22 mouse cellular contexts compared by ENCODE assay signal in the genomic region with DNA sequence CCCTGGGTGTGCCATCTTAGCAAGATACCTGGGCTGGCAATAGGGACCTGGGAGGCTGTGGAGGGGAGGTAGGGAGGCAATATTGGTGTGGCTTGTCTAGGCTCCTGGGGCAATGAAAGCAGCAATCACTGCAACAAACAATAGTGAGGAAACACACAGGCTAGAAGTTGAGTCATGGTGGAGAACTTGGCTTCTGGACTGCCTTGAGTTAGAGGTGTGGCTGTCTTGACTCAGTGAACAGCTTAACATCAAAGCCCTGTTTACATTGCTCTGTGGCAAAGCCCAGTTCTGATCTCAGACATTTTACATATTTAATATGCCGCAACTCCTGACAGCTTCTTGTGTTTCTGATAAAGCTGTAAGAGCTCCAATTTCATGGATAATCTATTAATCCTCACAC. TPM values are rescaled to one million over a fixed set of nuclear protein-coding genes. Genes with fewer than 3 reads are reported as not detected.
"Had no signal": no experiment of that assay in that cellular context is flagged by ENCODE, and none has a peak within 500 bp of the region (broad histone marks: within the 10 kb centered on the region; RNA-seq: fewer than 3 reads in every experiment).

No protein-coding gene starts in this region.

- DNase-seq: retina, postnatal 1 day; right cerebral cortex, adult 18-20 months; right cerebral cortex, postnatal 14 days; right cerebral cortex, postnatal 25 days; right cerebral cortex, postnatal 4 days; spleen, adult 18-20 months; thymus, adult 18-20 months; thymus, adult 2 months; thymus, postnatal 14 days; thymus, postnatal 25 days; thymus, postnatal 4 days had no signal

- H3K9ac ChIP-seq: neural tube, embryonic 12.5 days; neural tube, embryonic 13.5 days; neural tube, embryonic 15.5 days; stomach, embryonic 15.5 days had no signal

- H3K36me3 ChIP-seq: neural tube, embryonic 12.5 days; neural tube, embryonic 13.5 days; neural tube, embryonic 15.5 days; stomach, embryonic 15.5 days had no signal

- H3K4me1 ChIP-seq: neural tube, embryonic 12.5 days; neural tube, embryonic 13.5 days; neural tube, embryonic 15.5 days; stomach, embryonic 15.5 days had no signal

- H3K9me3 ChIP-seq: neural tube, embryonic 12.5 days; neural tube, embryonic 13.5 days; neural tube, embryonic 15.5 days; stomach, embryonic 15.5 days had no signal

- H3K27me3 ChIP-seq: neural tube, embryonic 12.5 days; neural tube, embryonic 13.5 days; neural tube, embryonic 15.5 days; stomach, embryonic 15.5 days had no signal

- H3K4me3 ChIP-seq: neural tube, embryonic 12.5 days; neural tube, embryonic 13.5 days; neural tube, embryonic 15.5 days; stomach, embryonic 15.5 days had no signal

- H3K4me2 ChIP-seq: neural tube, embryonic 12.5 days; neural tube, embryonic 13.5 days; neural tube, embryonic 15.5 days; stomach, embryonic 15.5 days had no signal

- H3K27ac ChIP-seq: neural tube, embryonic 12.5 days; neural tube, embryonic 13.5 days; neural tube, embryonic 15.5 days; stomach, embryonic 15.5 days had no signal

RNA-seq across cellular contexts. Expression of a gene that starts 9.3 kb away (rescaled TPM):
- polyA plus RNA-seq: neural tube, embryonic 12.5 days; neural tube, embryonic 13.5 days; neural tube, embryonic 14.5 days; neural tube, embryonic 15.5 days; small intestine, adult 2 months; spleen, adult 2 months; stomach, embryonic 14.5 days; testis, adult 2 months had no signal

RNA-seq across cellular contexts. Expression of a gene that starts 23.5 kb away (rescaled TPM):
- polyA plus RNA-seq: neural tube, embryonic 12.5 days; neural tube, embryonic 13.5 days; neural tube, embryonic 14.5 days; neural tube, embryonic 15.5 days; small intestine, adult 2 months; spleen, adult 2 months; stomach, embryonic 14.5 days; stomach, embryonic 15.5 days; stomach, embryonic 16.5 days; testis, adult 2 months; urinary bladder, adult 2 months had no signal

RNA-seq across cellular contexts. Expression of a gene that starts 52.3 kb away (rescaled TPM):
- polyA plus RNA-seq: neural tube, embryonic 12.5 days; neural tube, embryonic 13.5 days; neural tube, embryonic 14.5 days; neural tube, embryonic 15.5 days; small intestine, adult 2 months; spleen, adult 2 months; stomach, embryonic 14.5 days; stomach, embryonic 15.5 days; testis, adult 2 months; urinary bladder, adult 2 months had no signal
